Mouse (Mus musculus): ENCODE results near the gene Trim16. TPM values are rescaled to one million over a fixed set of nuclear protein-coding genes. Genes with fewer than 3 reads are reported as not detected.

Trim16 gene
- total RNA-seq, 2 experiments from 2014 or later, result 18.1 to 19.0 TPM

GRCm38 (mm10) chr11:62885323-62885722 lies 65.3 kb downstream of the Trim16 start:
- no peak for ATAC-seq (replicated peaks; ENCODE audit: poor library complexity)

GRCm38 (mm10) chr11:62890796-62891195 lies 70.8 kb downstream of the Trim16 start:
- no peak for ATAC-seq (replicated peaks; ENCODE audit: poor library complexity)

- peak; percentile 64 for ATAC-seq (replicated peaks; ENCODE audit: poor library complexity)
These were observed 71.7 kb downstream of the Trim16 start for GRCm38 (mm10) chr11:62891763-62892162.

Other genes starting within 250 kb of the Trim16 start
- 9.0 and 13.9 TPM in 2 replicates for gene Trpv2, start 245.7 kb upstream of the Trim16 start, total RNA-seq (2015)
- 10.5 and 12.9 TPM in 2 replicates for gene Trpv2, start 245.7 kb upstream of the Trim16 start, total RNA-seq (2017)
- gene Lrrc75a, start 171.7 kb upstream of the Trim16 start, total RNA-seq (2015), result 3.6 and 4.9 TPM in 2 replicates
- 2.2 and 4.5 TPM in 2 replicates for gene Lrrc75a, start 171.7 kb upstream of the Trim16 start, total RNA-seq (2017)
- 16.7 and 22.6 TPM in 2 replicates for gene Mmgt2, start 171.6 kb upstream of the Trim16 start, total RNA-seq (2015)
- 13.0 and 18.5 TPM in 2 replicates for gene Mmgt2, start 171.6 kb upstream of the Trim16 start, total RNA-seq (2017)
- gene Zfp287, start 88.3 kb upstream of the Trim16 start, total RNA-seq (2015), result 1.3 and 1.9 TPM in 2 replicates
- 0.50 and 1.2 TPM in 2 replicates for gene Zfp287, start 88.3 kb upstream of the Trim16 start, total RNA-seq (2017)
- gene Gm10428, start 67.1 kb upstream of the Trim16 start, total RNA-seq (2015), result not detected in 2 replicates
- not detected in 2 replicates for gene Gm10428, start 67.1 kb upstream of the Trim16 start, total RNA-seq (2017)
- gene Zfp286, start 30.8 kb upstream of the Trim16 start, total RNA-seq (2015), result 6.2 and 7.2 TPM in 2 replicates
- 5.6 and 7.1 TPM in 2 replicates for gene Zfp286, start 30.8 kb upstream of the Trim16 start, total RNA-seq (2017)
- gene Fbxw10, start 26.8 kb downstream of the Trim16 start, total RNA-seq (2015), result 2.2 and 2.3 TPM in 2 replicates
- gene Fbxw10, start 26.8 kb downstream of the Trim16 start, total RNA-seq (2017), result 1.2 and 4.1 TPM in 2 replicates
- 42.3 and 46.6 TPM in 2 replicates for gene Tvp23b, start 59.2 kb downstream of the Trim16 start, total RNA-seq (2015)
- gene Tvp23b, start 59.2 kb downstream of the Trim16 start, total RNA-seq (2017), result 37.7 and 41.9 TPM in 2 replicates
- gene Cdrt4, start 131.0 kb downstream of the Trim16 start, total RNA-seq (2015), result not detected in 2 replicates
- not detected in 2 replicates for gene Cdrt4, start 131.0 kb downstream of the Trim16 start, total RNA-seq (2017)
- gene Tekt3, start 241.4 kb downstream of the Trim16 start, total RNA-seq (2015), result not detected in 2 replicates
- not detected in 2 replicates for gene Tekt3, start 241.4 kb downstream of the Trim16 start, total RNA-seq (2017)